Mouse (Mus musculus): ENCODE data around the gene Swsap1. TPM values are rescaled to one million over a fixed set of nuclear protein-coding genes. Genes with fewer than 3 reads are reported as not detected.

Swsap1 gene
- polyA plus RNA-seq (2015; fragmentation: Nextera tagmentation; extraction: Ambion mirVana), result 5.8 and 6.5 TPM in 2 replicates

GRCm38 (mm10) chr9:21955570-21956281 lies at the start of gene Swsap1:
TSS of gene Swsap1 (plus strand) at chr9:21955755.
- WGBS, result under 1% methylated on average over 54 of the region's 54 CpGs
- peaks cover 15% of the 10 kb centered on the region for H3K27me3 ChIP-seq
- H3K9me3 ChIP-seq (replicated peaks), result no peaks in the 10 kb centered on the region
- ATAC-seq (ENCODE audit: insufficient number of reproducible peaks, low FRiP score, low TSS enrichment, low read depth), result peak; percentile 98
- H3K27ac ChIP-seq (replicated peaks), result peak within 1 kb of the TSS; percentile 93
- H3K9ac ChIP-seq, result peak within 1 kb of the TSS; percentile 62
- H3K36me3 ChIP-seq, result no peaks in the 10 kb centered on the region
- peak within 1 kb of the TSS; percentile 63 for H3K4me2 ChIP-seq (replicated peaks)
- peaks cover 11% of the 10 kb centered on the region for H3K4me1 ChIP-seq
- peak within 1 kb of the TSS; percentile 85 for H3K4me3 ChIP-seq (replicated peaks)

GRCm38 (mm10) chr9:21908216-21908615 lies 47.3 kb upstream of the Swsap1 start:
- ATAC-seq (ENCODE audit: insufficient number of reproducible peaks, low FRiP score, low TSS enrichment, low read depth), result no peak
- no peak overlapping the region for H3K27ac ChIP-seq (replicated peaks)
- 78% methylated on average over 11 of the region's 11 CpGs for WGBS

GRCm38 (mm10) chr9:21909474-21910223 lies 45.9 kb upstream of the Swsap1 start:
- Histone ChIP-seq H3K4me1 (no peaks in the 10 kb centered on the region), H3K4me3 (replicated peaks) (no peak overlapping the region), H3K36me3 (no peaks in the 10 kb centered on the region), H3K9ac (no peak overlapping the region), H3K9me3 (replicated peaks) (no peaks in the 10 kb centered on the region), H3K27me3 (no peaks in the 10 kb centered on the region; the same call in 1 of the 2 replicates), H3K27ac (replicated peaks) (no peak overlapping the region), H3K4me2 (replicated peaks) (no peak overlapping the region)
- 75% methylated on average over 10 of the region's 10 CpGs for WGBS
- ATAC-seq (ENCODE audit: insufficient number of reproducible peaks, low FRiP score, low TSS enrichment, low read depth), result no peak

More at GRCm38 (mm10) chr9:21908216-21908615, 47.3 kb upstream of the Swsap1 start:
- Histone ChIP-seq H3K4me1 (no peaks in the 10 kb centered on the region), H3K4me2 (replicated peaks) (no peak overlapping the region), H3K9me3 (replicated peaks) (no peaks in the 10 kb centered on the region), H3K36me3 (no peaks in the 10 kb centered on the region), H3K4me3 (replicated peaks) (no peak overlapping the region), H3K9ac (no peak overlapping the region), H3K27me3 (peaks cover 5% of the 10 kb centered on the region; the same call in 1 of the 2 replicates)

DNA sequence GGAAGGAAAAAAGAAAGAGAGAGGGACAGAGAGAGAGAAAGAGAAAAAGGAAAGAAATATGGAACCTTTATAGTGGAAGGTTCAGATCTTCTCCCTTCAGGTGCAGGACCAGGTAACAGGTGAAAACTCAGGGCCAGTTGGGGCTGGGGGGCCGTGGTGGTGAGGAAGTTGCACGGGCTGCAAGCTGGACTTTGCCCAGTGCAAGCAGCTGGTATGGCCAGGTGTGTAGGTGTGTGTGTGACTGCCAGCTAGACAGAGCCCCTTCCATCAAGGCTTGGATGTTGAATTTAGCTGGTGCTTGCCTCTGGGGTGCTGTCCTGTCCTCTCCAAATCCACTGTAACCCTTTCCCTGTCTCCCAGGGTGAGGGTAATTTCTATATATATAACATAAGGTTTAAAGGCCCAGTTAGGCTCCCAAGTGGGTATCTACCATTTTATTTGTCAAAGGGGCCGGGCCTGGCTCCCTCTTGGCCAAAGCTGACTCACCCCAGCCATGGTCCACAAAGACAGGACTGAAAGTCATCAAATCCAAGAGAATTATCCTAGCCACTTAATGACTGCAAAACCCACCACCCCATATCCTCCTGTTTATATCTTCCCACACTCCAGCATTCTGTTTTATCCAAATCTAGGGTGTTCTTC lies 38.6 kb upstream of the Swsap1 start:
- peak overlapping the region; percentile 96 for H3K4me2 ChIP-seq (replicated peaks)
- H3K9ac ChIP-seq, result no peak overlapping the region; the same call in 1 of the 2 replicates
- H3K9me3 ChIP-seq (replicated peaks), result no peaks in the 10 kb centered on the region
- no peaks in the 10 kb centered on the region; the same call in 1 of the 2 replicates for H3K27me3 ChIP-seq
- ATAC-seq (ENCODE audit: insufficient number of reproducible peaks, low FRiP score, low TSS enrichment, low read depth), result no peak
- H3K4me3 ChIP-seq (replicated peaks), result peak overlapping the region; percentile 67
- 58% methylated on average over 3 of the region's 3 CpGs for WGBS
- H3K27ac ChIP-seq (replicated peaks), result peak overlapping the region; percentile 80; the same call in 1 of the 2 replicates
- no peaks in the 10 kb centered on the region; the same call in 1 of the 2 replicates for H3K36me3 ChIP-seq
- peaks cover 20% of the 10 kb centered on the region for H3K4me1 ChIP-seq

DNA sequence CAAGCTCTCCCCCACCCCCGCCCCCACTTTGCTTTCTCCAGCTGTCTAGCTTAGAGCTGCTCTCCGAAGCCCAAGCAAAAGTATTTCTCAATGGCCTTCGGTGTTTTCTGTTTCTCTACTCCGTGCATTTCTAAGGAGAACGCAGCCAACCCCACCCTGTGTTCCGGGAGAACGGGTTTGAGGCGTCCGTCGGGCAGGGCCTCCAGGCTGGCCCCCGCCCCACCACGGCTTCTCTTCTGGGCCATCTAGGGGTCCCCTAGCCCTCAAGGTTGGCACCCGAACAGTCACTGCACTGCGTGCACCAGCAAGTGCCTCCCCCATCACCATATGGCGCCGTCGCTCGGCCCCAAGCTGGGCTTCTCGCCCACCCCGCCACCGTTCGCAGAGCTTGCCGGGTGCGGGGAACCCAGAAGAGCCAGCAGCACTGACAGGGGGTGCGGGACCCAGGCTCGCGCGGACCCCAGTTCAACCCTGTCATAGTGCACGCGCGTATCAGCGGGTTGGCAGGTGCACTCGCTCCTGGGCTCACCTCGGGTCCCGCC lies 38.0 kb upstream of the Swsap1 start:
- H3K9ac ChIP-seq, result peak overlapping the region; percentile 51
- peaks cover 20% of the 10 kb centered on the region for H3K4me1 ChIP-seq
- H3K36me3 ChIP-seq, result no peaks in the 10 kb centered on the region; the same call in 1 of the 2 replicates
- H3K27ac ChIP-seq (replicated peaks), result peak overlapping the region; percentile 80
- H3K9me3 ChIP-seq (replicated peaks), result no peaks in the 10 kb centered on the region
- peak overlapping the region; percentile 96 for H3K4me2 ChIP-seq (replicated peaks)
- ATAC-seq (ENCODE audit: insufficient number of reproducible peaks, low FRiP score, low TSS enrichment, low read depth), result peak; percentile 74
- H3K4me3 ChIP-seq (replicated peaks), result peak overlapping the region; percentile 67
- no peaks in the 10 kb centered on the region; the same call in 1 of the 2 replicates for H3K27me3 ChIP-seq
- 1% methylated on average over 35 of the region's 35 CpGs for WGBS

DNA sequence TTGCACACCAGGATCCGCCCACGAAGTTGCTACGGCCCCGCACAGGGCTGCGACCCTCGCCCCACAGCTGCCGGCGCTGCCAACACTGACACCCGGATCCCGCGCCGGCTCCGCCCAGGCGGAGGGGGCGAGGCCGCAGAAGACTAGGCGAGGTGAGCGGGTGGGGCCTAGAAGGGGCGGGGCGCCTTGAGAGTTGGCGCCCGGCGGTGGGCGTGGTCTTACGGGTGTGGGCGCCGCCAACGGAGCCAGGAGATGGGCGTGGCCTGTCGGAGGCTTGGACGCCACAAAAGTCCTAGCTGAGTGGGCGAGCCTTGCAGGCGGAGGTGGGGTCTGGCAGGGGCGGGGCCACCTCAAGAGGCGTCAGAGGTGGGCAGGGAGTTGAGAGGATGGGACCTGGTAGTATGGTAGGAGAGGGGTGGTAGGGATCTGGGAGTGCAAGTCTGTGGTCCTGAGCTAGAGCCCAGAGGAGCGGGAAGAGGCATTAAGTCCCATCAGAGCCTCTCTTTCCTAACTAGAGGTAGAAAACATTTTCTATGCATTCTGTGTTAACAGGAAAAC lies 37.4 kb upstream of the Swsap1 start, which contains the start of gene Rab3d:
Gene Rab3d, minus strand, starts transcription at position 158 of the 558 bp plus-strand sequence.
- Histone ChIP-seq H3K4me1 (peaks cover 20% of the 10 kb centered on the region), H3K36me3 (no peaks in the 10 kb centered on the region; the same call in 1 of the 2 replicates), H3K4me2 (replicated peaks) (peak within 1 kb of the TSS; percentile 96), H3K4me3 (replicated peaks) (peak within 1 kb of the TSS; percentile 67), H3K27ac (replicated peaks) (peak within 1 kb of the TSS; percentile 80), H3K9me3 (replicated peaks) (no peaks in the 10 kb centered on the region), H3K27me3 (no peaks in the 10 kb centered on the region; the same call in 1 of the 2 replicates), H3K9ac (peak within 1 kb of the TSS; percentile 51)
- peak; percentile 92 for ATAC-seq (ENCODE audit: insufficient number of reproducible peaks, low FRiP score, low TSS enrichment, low read depth)
- under 1% methylated on average over 36 of the region's 36 CpGs for WGBS

- H3K27ac ChIP-seq (replicated peaks), result peak overlapping the region; percentile 45; the same call in 1 of the 2 replicates
- H3K9ac ChIP-seq, result no peak overlapping the region
- peak overlapping the region; percentile 96 for H3K4me2 ChIP-seq (replicated peaks)
- no peak for ATAC-seq (ENCODE audit: insufficient number of reproducible peaks, low FRiP score, low TSS enrichment, low read depth)
- WGBS, result 16% methylated on average over 5 of the region's 5 CpGs
- H3K4me1 ChIP-seq, result peaks cover 23% of the 10 kb centered on the region
- peak overlapping the region; percentile 67 for H3K4me3 ChIP-seq (replicated peaks)
- H3K36me3 ChIP-seq, result no peaks in the 10 kb centered on the region; the same call in 1 of the 2 replicates
- H3K9me3 ChIP-seq (replicated peaks), result no peaks in the 10 kb centered on the region
- no peaks in the 10 kb centered on the region; the same call in 1 of the 2 replicates for H3K27me3 ChIP-seq
These were observed 36.7 kb upstream of the Swsap1 start for GRCm38 (mm10) chr9:21918692-21919384.

- Histone ChIP-seq H3K4me2 (replicated peaks) (no peak overlapping the region), H3K36me3 (peaks cover 4% of the 10 kb centered on the region; the same call in 1 of the 2 replicates), H3K9ac (no peak overlapping the region), H3K27me3 (no peaks in the 10 kb centered on the region), H3K4me1 (peaks cover 30% of the 10 kb centered on the region), H3K9me3 (replicated peaks) (no peaks in the 10 kb centered on the region), H3K4me3 (replicated peaks) (no peak overlapping the region), H3K27ac (replicated peaks) (no peak overlapping the region)
- 83% methylated on average over 4 of the region's 4 CpGs for WGBS
- ATAC-seq (ENCODE audit: insufficient number of reproducible peaks, low FRiP score, low TSS enrichment, low read depth), result no peak
These were observed 32.5 kb upstream of the Swsap1 start for GRCm38 (mm10) chr9:21923036-21923435.

DNA sequence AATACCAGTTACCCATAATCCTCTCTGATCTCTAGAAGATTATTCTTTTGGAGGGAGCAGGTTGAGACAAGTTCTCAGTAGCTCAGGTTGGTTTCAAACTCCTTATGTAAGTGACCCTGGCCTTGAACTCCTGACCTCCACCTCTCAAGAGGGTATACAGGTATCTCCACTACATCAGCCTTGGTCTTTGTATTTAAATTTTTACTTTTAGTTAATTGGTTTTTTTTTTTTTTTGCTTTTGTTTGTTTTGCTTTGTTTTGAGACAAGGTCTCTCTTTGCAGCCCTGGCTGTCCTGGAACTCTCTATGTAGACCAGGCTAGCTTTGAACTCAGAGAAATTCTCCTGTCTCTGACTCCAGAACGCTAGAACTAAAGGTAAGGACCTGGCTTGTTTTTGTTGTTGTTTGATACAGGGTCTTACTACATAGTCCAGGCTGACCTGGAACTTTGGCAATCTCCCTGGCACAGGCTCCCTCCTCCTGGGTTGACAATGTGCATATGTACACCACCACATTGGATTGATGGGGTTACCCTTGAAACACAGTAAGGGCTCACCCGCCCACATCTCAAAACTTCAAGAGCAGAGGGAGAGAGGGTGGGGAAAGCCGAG lies 32.0 kb upstream of the Swsap1 start:
- peaks cover 4% of the 10 kb centered on the region; the same call in 1 of the 2 replicates for H3K36me3 ChIP-seq
- H3K9ac ChIP-seq, result no peak overlapping the region
- H3K27me3 ChIP-seq, result no peaks in the 10 kb centered on the region
- no peaks in the 10 kb centered on the region for H3K9me3 ChIP-seq (replicated peaks)
- ATAC-seq (ENCODE audit: insufficient number of reproducible peaks, low FRiP score, low TSS enrichment, low read depth), result no peak
- no peak overlapping the region for H3K4me3 ChIP-seq (replicated peaks)
- peaks cover 25% of the 10 kb centered on the region for H3K4me1 ChIP-seq
- WGBS, result 63% methylated on average over 3 of the region's 3 CpGs
- no peak overlapping the region for H3K27ac ChIP-seq (replicated peaks)
- H3K4me2 ChIP-seq (replicated peaks), result no peak overlapping the region

Measured in embryonic facial prominence, embryonic 15.5 days (tissue).